Mouse (Mus musculus) midbrain, embryonic 16.5 days (tissue): ENCODE measurements around the gene Cttnbp2nl. TPM values are rescaled to one million over a fixed set of nuclear protein-coding genes. Genes with fewer than 3 reads are reported as not detected.

Experiments used
- ATAC-seq: fragments of 200-750 bp; cut with Nextera tagmentation; 2 replicates; pipeline ENCODE4 v1.8.0; 2017; ENCODE audit warnings: moderate TSS enrichment
- H3K27ac ChIP-seq: fragments of 300-500 bp; sonication (generic); 2 replicates; pipeline ENCODE4 v1.5.1; 2014; ENCODE audit warnings: mild to moderate bottlenecking, low read length, mixed read lengths
- H3K27me3 ChIP-seq: fragments of 300-500 bp; sonication (generic); 2 replicates; pipeline ENCODE4 v1.6.1; 2014; ENCODE audit warnings: low read depth, low read length, mixed read lengths; ENCODE audit not compliant: control insufficient read depth, insufficient read depth
- H3K36me3 ChIP-seq: fragments of 300-500 bp; sonication (generic); 2 replicates; pipeline ENCODE4 v1.6.1; 2014; ENCODE audit warnings: mild to moderate bottlenecking, low read length, moderate library complexity, mixed read lengths; ENCODE audit not compliant: control insufficient read depth, insufficient read depth
- H3K4me1 ChIP-seq: fragments of 300-500 bp; sonication (generic); 2 replicates; pipeline ENCODE4 v1.6.1; 2014; ENCODE audit warnings: mild to moderate bottlenecking, low read length, mixed read lengths; ENCODE audit not compliant: control insufficient read depth, insufficient read depth
- H3K4me2 ChIP-seq: fragments of 300-500 bp; sonication (generic); 2 replicates; pipeline ENCODE4 v1.6.1; 2014; ENCODE audit warnings: mild to moderate bottlenecking, low read length, mixed read lengths
- H3K4me3 ChIP-seq: fragments of 300-500 bp; sonication (generic); 2 replicates; pipeline ENCODE4 v1.5.1; 2014; ENCODE audit warnings: low read depth, mild to moderate bottlenecking, low read length, moderate library complexity, mixed read lengths
- H3K9ac ChIP-seq: fragments of 300-500 bp; sonication (generic); 2 replicates; pipeline ENCODE4 v1.6.1; 2014; ENCODE audit warnings: low read depth, low read length, mixed read lengths
- H3K9me3 ChIP-seq: fragments of 300-500 bp; sonication (generic); replicated peaks from 2 replicates; pipeline ENCODE4 v1.6.1; 2014; ENCODE audit warnings: mild to moderate bottlenecking, low read length, mixed read lengths; ENCODE audit not compliant: control insufficient read depth, poor library complexity, severe bottlenecking
- WGBS: fragments of 180-500 bp; shearing (Covaris S2); extraction: QIAGEN DNeasy Blood & Tissue Kit; methylation state at CpG from one replicate; pipeline ENCODE4 v1.1.7; 2014; 5-methylcytosine and 5-hydroxymethylcytosine counted together
- polyA plus RNA-seq: library from polyadenylated mRNA; unstranded; fragments of >200 nt; fragmentation: Nextera tagmentation; extraction: Ambion mirVana; gene quantifications from 2 replicates; pipeline ENCODE4 v1.2.1, GENCODE M21; 2015

The Cttnbp2nl gene
- polyA plus RNA-seq: 57.9 and 58.5 TPM in 2 replicates

DNA sequence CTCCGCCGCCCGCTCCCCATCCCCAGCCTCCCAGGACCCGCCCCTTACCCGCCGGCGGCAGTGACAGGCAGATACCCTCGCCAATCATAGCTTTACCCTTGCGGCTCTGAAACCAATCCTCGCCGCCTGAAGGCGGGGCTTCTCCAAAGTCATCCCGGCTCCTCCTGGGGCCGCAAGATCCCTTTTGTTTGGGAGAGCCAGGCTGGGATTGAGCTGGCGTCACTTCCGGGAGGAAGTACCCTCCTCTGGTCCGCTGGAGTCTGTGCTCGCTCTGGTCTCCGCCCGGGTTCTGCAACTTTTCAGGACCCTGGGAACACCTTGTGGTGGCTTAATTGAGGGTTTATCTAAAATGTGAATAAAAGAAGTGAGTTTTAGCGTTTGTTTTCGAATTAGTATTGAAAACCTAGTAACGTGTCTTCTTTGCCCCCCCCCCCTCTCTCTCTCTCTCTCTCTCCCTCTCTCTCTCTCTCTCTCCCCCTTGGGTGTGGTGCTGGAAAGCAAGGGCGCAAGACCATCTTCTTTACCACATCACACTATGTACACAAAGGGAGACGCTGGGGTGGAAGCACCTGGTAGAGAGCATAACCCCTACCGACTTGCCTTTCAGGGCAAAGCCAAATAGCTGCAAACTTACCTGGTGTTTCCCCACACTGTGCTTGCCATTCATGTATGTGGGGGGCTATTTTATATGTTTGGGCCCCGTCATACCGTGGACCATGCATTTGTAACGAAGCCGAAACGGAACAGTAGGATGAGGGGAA is at the start of gene Cttnbp2nl:
Gene Cttnbp2nl, minus strand, starts transcription at position 210 of the 761 bp plus-strand sequence.
- ATAC-seq: peak; percentile 98
- H3K4me1 ChIP-seq: peaks cover 26% of the 10 kb centered on the region
- H3K27me3 ChIP-seq: no peaks in the 10 kb centered on the region
- peak within 1 kb of the TSS; percentile 95 for H3K4me3 ChIP-seq
- 3% methylated on average over 31 of the region's 31 CpGs for WGBS
- no peaks in the 10 kb centered on the region for H3K9me3 ChIP-seq
- H3K9ac ChIP-seq: peak within 1 kb of the TSS; percentile 96
- no peaks in the 10 kb centered on the region for H3K36me3 ChIP-seq
- H3K4me2 ChIP-seq: peak within 1 kb of the TSS; percentile 82
- peak within 1 kb of the TSS; percentile 92 for H3K27ac ChIP-seq

GRCm38 (mm10) chr3:105100270-105100589 is 47.3 kb upstream of the Cttnbp2nl start:
- H3K9ac ChIP-seq: no peak overlapping the region
- H3K4me2 ChIP-seq: no peak overlapping the region
- ATAC-seq: no peak
- 50% methylated on average over 4 of the region's 4 CpGs for WGBS
- H3K36me3 ChIP-seq: no peaks in the 10 kb centered on the region
- no peak overlapping the region for H3K27ac ChIP-seq
- H3K4me3 ChIP-seq: no peak overlapping the region
- H3K9me3 ChIP-seq: no peaks in the 10 kb centered on the region
- H3K27me3 ChIP-seq: no peaks in the 10 kb centered on the region
- 0 out of 2 replicates have a peak, but pooled peaks cover 3% of the 10 kb centered on the region for H3K4me1 ChIP-seq

GRCm38 (mm10) chr3:105099526-105100269 is 46.8 kb upstream of the Cttnbp2nl start:
- Histone ChIP-seq H3K9ac (no peak overlapping the region), H3K4me2 (no peak overlapping the region), H3K4me1 (0 out of 2 replicates have a peak, but pooled peaks cover 3% of the 10 kb centered on the region), H3K27ac (no peak overlapping the region), H3K4me3 (no peak overlapping the region), H3K9me3 (no peaks in the 10 kb centered on the region), H3K36me3 (no peaks in the 10 kb centered on the region), H3K27me3 (no peaks in the 10 kb centered on the region)
- WGBS: 16% methylated on average over 15 of the region's 15 CpGs
- no peak for ATAC-seq

DNA sequence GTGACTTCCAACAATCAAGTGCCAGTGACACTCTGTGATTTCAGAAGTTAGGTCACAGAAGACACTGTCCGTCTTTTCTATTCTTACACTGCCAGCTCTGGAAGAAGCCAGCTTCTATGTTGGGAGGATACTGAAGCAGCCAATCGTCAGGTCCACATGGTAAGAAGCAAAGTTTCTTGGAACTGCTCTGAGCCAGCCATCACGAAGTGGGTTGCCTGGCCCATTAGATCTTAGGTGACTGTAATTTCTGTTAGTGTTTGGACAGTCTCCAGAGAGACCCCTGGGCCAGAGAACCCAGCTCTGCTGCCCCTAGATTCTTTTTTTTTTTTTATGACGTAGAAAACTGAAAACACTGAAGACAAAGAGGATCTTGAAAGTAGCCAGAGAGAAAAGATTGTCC is 44.6 kb upstream of the Cttnbp2nl start:
- 82% methylated on average over 4 of the region's 4 CpGs for WGBS
- Histone ChIP-seq H3K4me3 (no peak overlapping the region), H3K27me3 (no peaks in the 10 kb centered on the region), H3K4me1 (0 out of 2 replicates have a peak, but pooled peaks cover 5% of the 10 kb centered on the region), H3K9me3 (no peaks in the 10 kb centered on the region), H3K36me3 (no peaks in the 10 kb centered on the region), H3K4me2 (no peak overlapping the region), H3K27ac (no peak overlapping the region), H3K9ac (no peak overlapping the region)
- ATAC-seq: no peak

- Histone ChIP-seq H3K4me2 (no peak overlapping the region), H3K27ac (no peak overlapping the region), H3K36me3 (no peaks in the 10 kb centered on the region), H3K9ac (no peak overlapping the region), H3K4me1 (0 out of 2 replicates have a peak, but pooled peaks cover 5% of the 10 kb centered on the region), H3K9me3 (no peaks in the 10 kb centered on the region), H3K4me3 (no peak overlapping the region), H3K27me3 (no peaks in the 10 kb centered on the region)
- WGBS: 72% methylated on average over 5 of the region's 5 CpGs
- no peak for ATAC-seq
Observed at GRCm38 (mm10) chr3:105095026-105095425, 42.1 kb upstream of the Cttnbp2nl start.

- Histone ChIP-seq H3K27ac (no peak overlapping the region), H3K4me1 (0 out of 2 replicates have a peak, but pooled peaks cover 2% of the 10 kb centered on the region), H3K4me2 (no peak overlapping the region), H3K36me3 (no peaks in the 10 kb centered on the region), H3K9ac (no peak overlapping the region), H3K9me3 (no peaks in the 10 kb centered on the region), H3K27me3 (no peaks in the 10 kb centered on the region), H3K4me3 (no peak overlapping the region)
- ATAC-seq: no peak
- 60% methylated on average over 2 of the region's 2 CpGs for WGBS
Observed at GRCm38 (mm10) chr3:105094448-105094847, 41.5 kb upstream of the Cttnbp2nl start.

- Histone ChIP-seq H3K4me1 (0 out of 2 replicates have a peak, but pooled peaks cover 2% of the 10 kb centered on the region), H3K27ac (no peak overlapping the region), H3K4me3 (no peak overlapping the region), H3K27me3 (no peaks in the 10 kb centered on the region), H3K4me2 (no peak overlapping the region), H3K9ac (no peak overlapping the region), H3K36me3 (no peaks in the 10 kb centered on the region), H3K9me3 (no peaks in the 10 kb centered on the region)
- WGBS: 50% methylated on average over 10 of the region's 11 CpGs
- ATAC-seq: no peak
Observed at GRCm38 (mm10) chr3:105092721-105093505, 40.0 kb upstream of the Cttnbp2nl start.

- no peak for ATAC-seq
- Histone ChIP-seq H3K36me3 (no peaks in the 10 kb centered on the region), H3K4me3 (no peak overlapping the region), H3K4me2 (no peak overlapping the region), H3K4me1 (0 out of 2 replicates have a peak, but pooled peaks cover 2% of the 10 kb centered on the region), H3K27me3 (no peaks in the 10 kb centered on the region), H3K9ac (no peak overlapping the region), H3K27ac (no peak overlapping the region), H3K9me3 (no peaks in the 10 kb centered on the region)
- 32% methylated on average over 3 of the region's 3 CpGs for WGBS
Observed at GRCm38 (mm10) chr3:105090981-105091380, 38.0 kb upstream of the Cttnbp2nl start.
